Mouse (Mus musculus): ENCODE measurements at regions not wholly inside any gene's neighbourhood (a gene's known extent, or its start where the extent isn't known, plus 50 kb on each side); places are given as distances from the start of the nearest gene placed in this dataset.
A peak's percentile ranks its signal among the peaks of the same experiment; 100 is the strongest.

- TF ChIP-seq POLR2A (IDR thresholded peaks at IDR 0.05; ENCODE audit: borderline replicate concordance, extremely low read depth, insufficient read depth, insufficient read length, poor library complexity, severe bottlenecking) (no peak), CTCF (IDR thresholded peaks at IDR 0.05; ENCODE audit: borderline replicate concordance, extremely low read depth, insufficient read depth, insufficient read length) (no peak)
- DNase-seq (ENCODE audit: low read depth) = peak; percentile 79
Measured at GRCm38 (mm10) chr2:160507816-160508564, 137.7 kb upstream of the Top1 start.

GRCm38 (mm10) chr2:160510159-160510558 lies 135.5 kb upstream of the Top1 start:
- DNase-seq (ENCODE audit: low read depth) = no peak
- TF ChIP-seq CTCF (IDR thresholded peaks at IDR 0.05; ENCODE audit: borderline replicate concordance, extremely low read depth, insufficient read depth, insufficient read length) = no peak
- no peak for TF ChIP-seq POLR2A (IDR thresholded peaks at IDR 0.05; ENCODE audit: borderline replicate concordance, extremely low read depth, insufficient read depth, insufficient read length, poor library complexity, severe bottlenecking)

GRCm38 (mm10) chr2:160510635-160511421 lies 134.9 kb upstream of the Top1 start:
- DNase-seq (ENCODE audit: low read depth) = peak; percentile 76
- TF ChIP-seq POLR2A (IDR thresholded peaks at IDR 0.05; ENCODE audit: borderline replicate concordance, extremely low read depth, insufficient read depth, insufficient read length, poor library complexity, severe bottlenecking) = no peak
- TF ChIP-seq CTCF (IDR thresholded peaks at IDR 0.05; ENCODE audit: borderline replicate concordance, extremely low read depth, insufficient read depth, insufficient read length) = no peak

GRCm38 (mm10) chr2:160515621-160516020 lies 130.1 kb upstream of the Top1 start:
- no peak for DNase-seq (ENCODE audit: low read depth)
- TF ChIP-seq POLR2A (IDR thresholded peaks at IDR 0.05; ENCODE audit: borderline replicate concordance, extremely low read depth, insufficient read depth, insufficient read length, poor library complexity, severe bottlenecking) (no peak), CTCF (IDR thresholded peaks at IDR 0.05; ENCODE audit: borderline replicate concordance, extremely low read depth, insufficient read depth, insufficient read length) (no peak)

- DNase-seq (ENCODE audit: low read depth) = no peak
- TF ChIP-seq POLR2A (IDR thresholded peaks at IDR 0.05; ENCODE audit: borderline replicate concordance, extremely low read depth, insufficient read depth, insufficient read length, poor library complexity, severe bottlenecking) (no peak), CTCF (IDR thresholded peaks at IDR 0.05; ENCODE audit: borderline replicate concordance, extremely low read depth, insufficient read depth, insufficient read length) (no peak)
Measured at GRCm38 (mm10) chr2:160516526-160516925, 129.2 kb upstream of the Top1 start.

GRCm38 (mm10) chr2:160525301-160526205 lies 120.1 kb upstream of the Top1 start:
- TF ChIP-seq POLR2A (IDR thresholded peaks at IDR 0.05; ENCODE audit: borderline replicate concordance, extremely low read depth, insufficient read depth, insufficient read length, poor library complexity, severe bottlenecking) (no peak), CTCF (IDR thresholded peaks at IDR 0.05; ENCODE audit: borderline replicate concordance, extremely low read depth, insufficient read depth, insufficient read length) (no peak)
- DNase-seq (ENCODE audit: low read depth) = peak; percentile 64

GRCm38 (mm10) chr2:160526377-160527125 lies 119.1 kb upstream of the Top1 start:
- no peak for DNase-seq (ENCODE audit: low read depth)
- no peak for TF ChIP-seq CTCF (IDR thresholded peaks at IDR 0.05; ENCODE audit: borderline replicate concordance, extremely low read depth, insufficient read depth, insufficient read length)
- TF ChIP-seq POLR2A (IDR thresholded peaks at IDR 0.05; ENCODE audit: borderline replicate concordance, extremely low read depth, insufficient read depth, insufficient read length, poor library complexity, severe bottlenecking) = no peak

GRCm38 (mm10) chr2:160529306-160529705 lies 116.4 kb upstream of the Top1 start:
- peak; percentile 17 for DNase-seq (ENCODE audit: low read depth)
- TF ChIP-seq POLR2A (IDR thresholded peaks at IDR 0.05; ENCODE audit: borderline replicate concordance, extremely low read depth, insufficient read depth, insufficient read length, poor library complexity, severe bottlenecking) = no peak
- no peak for TF ChIP-seq CTCF (IDR thresholded peaks at IDR 0.05; ENCODE audit: borderline replicate concordance, extremely low read depth, insufficient read depth, insufficient read length)

GRCm38 (mm10) chr2:160530377-160530776 lies 115.3 kb upstream of the Top1 start:
- TF ChIP-seq POLR2A (IDR thresholded peaks at IDR 0.05; ENCODE audit: borderline replicate concordance, extremely low read depth, insufficient read depth, insufficient read length, poor library complexity, severe bottlenecking) = no peak
- no peak for TF ChIP-seq CTCF (IDR thresholded peaks at IDR 0.05; ENCODE audit: borderline replicate concordance, extremely low read depth, insufficient read depth, insufficient read length)
- DNase-seq (ENCODE audit: low read depth) = no peak

- TF ChIP-seq POLR2A (IDR thresholded peaks at IDR 0.05; ENCODE audit: borderline replicate concordance, extremely low read depth, insufficient read depth, insufficient read length, poor library complexity, severe bottlenecking) (no peak), CTCF (IDR thresholded peaks at IDR 0.05; ENCODE audit: borderline replicate concordance, extremely low read depth, insufficient read depth, insufficient read length) (no peak)
- no peak for DNase-seq (ENCODE audit: low read depth)
Measured at GRCm38 (mm10) chr2:160537319-160537719, 108.4 kb upstream of the Top1 start.
